Mouse (Mus musculus) MEL (cell line): ENCODE results near the gene Slc12a6. TPM values are rescaled to one million over a fixed set of nuclear protein-coding genes. Genes with fewer than 3 reads are reported as not detected.

Experiments used
- DNase-seq: peaks from one replicate; pipeline ENCODE4 v3.0.0; 2011; ENCODE audit warnings: low read depth, low spot score
- H3K27ac ChIP-seq: 2 replicates; pipeline ENCODE4 v1.5.1; 2012; ENCODE audit warnings: low read depth, mild to moderate bottlenecking, control low read depth, low read length, moderate library complexity; ENCODE audit not compliant: control insufficient read depth
- H3K27me3 ChIP-seq, 2 experiments: fragments of 150-350 bp in 1 of 2; sonication (generic) in 1 of 2; 2 replicates each; pipeline ENCODE4 v1.6.1; 2012; ENCODE audit warnings: low read length in 2 of 2, mild to moderate bottlenecking in 2 of 2, improper control_type of control experiment in 1 of 2, moderate library complexity in 1 of 2; ENCODE audit not compliant: insufficient read depth in 2 of 2, control insufficient read depth in 1 of 2
- H3K36me3 ChIP-seq, 2 experiments: 2 replicates each; pipeline ENCODE4 v1.6.1; 2012 to 2014; ENCODE audit warnings: low read length in 2 of 2, improper control_type of control experiment in 1 of 2, inconsistent platforms in 1 of 2, mild to moderate bottlenecking in 1 of 2; ENCODE audit not compliant: insufficient read depth in 2 of 2, control insufficient read depth in 1 of 2
- H3K4me1 ChIP-seq, 2 experiments: fragments of 150-350 bp in 1 of 2; sonication (generic) in 1 of 2; 2 replicates each; pipeline ENCODE4 v1.6.1; 2012; ENCODE audit warnings: low read length in 2 of 2, improper control_type of control experiment in 1 of 2, mild to moderate bottlenecking in 1 of 2; ENCODE audit not compliant: insufficient read depth in 2 of 2, control insufficient read depth in 1 of 2
- H3K4me3 ChIP-seq, 2 experiments: fragments of 150-350 bp in 1 of 2; sonication (generic) in 1 of 2; 2 replicates each; pipeline ENCODE4 v1.5.1; 2012; ENCODE audit warnings: low read depth in 2 of 2, low read length in 2 of 2, mild to moderate bottlenecking in 2 of 2, moderate library complexity in 2 of 2, control low read depth in 1 of 2, improper control_type of control experiment in 1 of 2; ENCODE audit not compliant: control insufficient read depth in 1 of 2, insufficient read depth in 1 of 2
- H3K79me2 ChIP-seq: 2 replicates; pipeline ENCODE4 v1.6.1; 2012; ENCODE audit warnings: mild to moderate bottlenecking, low read length, moderate library complexity; ENCODE audit not compliant: control insufficient read depth, poor library complexity, insufficient read depth
- H3K9ac ChIP-seq: 2 replicates; pipeline ENCODE4 v1.6.1; 2012; ENCODE audit warnings: low read depth, mild to moderate bottlenecking, control low read depth, low read length, moderate library complexity; ENCODE audit not compliant: control insufficient read depth, poor library complexity, severe bottlenecking
- H3K9me3 ChIP-seq: fragments of 150-350 bp; sonication (generic); replicated peaks from 2 replicates; pipeline ENCODE4 v1.6.1; 2012; ENCODE audit warnings: mild to moderate bottlenecking, low read length, improper control_type of control experiment, moderate library complexity; ENCODE audit not compliant: insufficient read depth
- BHLHE40 ChIP-seq: IDR thresholded peaks from 2 replicates; pipeline ENCODE4 v1.6.1; 2012; ENCODE audit warnings: low read depth, mild to moderate bottlenecking, inconsistent platforms, low read length, improper control_type of control experiment, borderline replicate concordance
- EP300 ChIP-seq, 2 experiments: IDR thresholded peaks; 2 replicates each; pipeline ENCODE4 v1.6.1; 2011; ENCODE audit warnings: improper control_type of control experiment in 2 of 2, low read length in 2 of 2, low read depth in 1 of 2, mild to moderate bottlenecking in 1 of 2
- GATA1 ChIP-seq: IDR thresholded peaks from 2 replicates; pipeline ENCODE4 v1.6.1; 2011; ENCODE audit warnings: low read depth, low read length, improper control_type of control experiment
- HCFC1 ChIP-seq: IDR thresholded peaks from 2 replicates; pipeline ENCODE4 v1.6.1; 2012; ENCODE audit warnings: low read depth, mild to moderate bottlenecking, inconsistent platforms, low read length, improper control_type of control experiment, moderate library complexity
- MAFK ChIP-seq: IDR thresholded peaks from 2 replicates; pipeline ENCODE4 v1.6.1; 2011; ENCODE audit warnings: low read depth, mild to moderate bottlenecking, low read length, improper control_type of control experiment, borderline replicate concordance
- MAX ChIP-seq: IDR thresholded peaks from 2 replicates; pipeline ENCODE4 v1.6.1; 2011; ENCODE audit warnings: low read length, improper control_type of control experiment
- MYC ChIP-seq: IDR thresholded peaks from 2 replicates; pipeline ENCODE4 v1.6.1; 2011; ENCODE audit warnings: low read depth, mild to moderate bottlenecking, low read length, improper control_type of control experiment, moderate library complexity
- NELFE ChIP-seq: IDR thresholded peaks from 2 replicates; pipeline ENCODE4 v1.6.1; 2011; ENCODE audit warnings: low read depth, low read length, improper control_type of control experiment
- POLR2AphosphoS2 ChIP-seq: IDR thresholded peaks from 2 replicates; pipeline ENCODE4 v1.6.1; 2011; ENCODE audit warnings: low read length, improper control_type of control experiment
- RAD21 ChIP-seq: IDR thresholded peaks from 2 replicates; pipeline ENCODE4 v1.6.1; 2011; ENCODE audit warnings: mild to moderate bottlenecking, low read depth, low read length, improper control_type of control experiment
- RCOR1 ChIP-seq: IDR thresholded peaks from 2 replicates; pipeline ENCODE4 v1.6.1; 2012; ENCODE audit warnings: low read depth, mild to moderate bottlenecking, inconsistent platforms, low read length, improper control_type of control experiment
- SIN3A ChIP-seq: IDR thresholded peaks from 2 replicates; pipeline ENCODE4 v1.6.1; 2012; ENCODE audit warnings: low read length, improper control_type of control experiment, inconsistent platforms
- SMC3 ChIP-seq: IDR thresholded peaks from 2 replicates; pipeline ENCODE4 v1.6.1; 2011; ENCODE audit warnings: low read depth, low read length, improper control_type of control experiment
- TCF12 ChIP-seq: IDR thresholded peaks from 2 replicates; pipeline ENCODE4 v1.6.1; 2014; ENCODE audit warnings: low read depth, mild to moderate bottlenecking, inconsistent platforms, low read length, improper control_type of control experiment, moderate library complexity
- UBTF ChIP-seq: IDR thresholded peaks from 2 replicates; pipeline ENCODE4 v1.6.1; 2012; ENCODE audit warnings: low read depth, mild to moderate bottlenecking, inconsistent platforms, low read length, improper control_type of control experiment, moderate library complexity, borderline replicate concordance; ENCODE audit not compliant: insufficient read depth
- USF1 ChIP-seq: IDR thresholded peaks from 2 replicates; pipeline ENCODE4 v1.6.1; 2014; ENCODE audit warnings: low read depth, mild to moderate bottlenecking, inconsistent platforms, low read length, improper control_type of control experiment, moderate library complexity
- USF2 ChIP-seq, 2 experiments: IDR thresholded peaks; 2 replicates each; pipeline ENCODE4 v1.6.1; 2011 to 2012; ENCODE audit warnings: improper control_type of control experiment in 2 of 2, low read length in 2 of 2, borderline replicate concordance in 1 of 2, inconsistent platforms in 1 of 2, low read depth in 1 of 2, mild to moderate bottlenecking in 1 of 2; ENCODE audit not compliant: insufficient read depth in 1 of 2
- ZC3H11A ChIP-seq: IDR thresholded peaks from 2 replicates; pipeline ENCODE4 v1.6.1; 2012; ENCODE audit warnings: low read depth, mild to moderate bottlenecking, inconsistent platforms, low read length, improper control_type of control experiment
- ZMIZ1 ChIP-seq: IDR thresholded peaks from 2 replicates; pipeline ENCODE4 v1.6.1; 2012; ENCODE audit warnings: low read depth, mild to moderate bottlenecking, inconsistent platforms, low read length, improper control_type of control experiment, moderate library complexity
- ZNF384 ChIP-seq: IDR thresholded peaks from 2 replicates; pipeline ENCODE4 v1.6.1; 2012; ENCODE audit warnings: low read depth, mild to moderate bottlenecking, inconsistent platforms, low read length, improper control_type of control experiment
- polyA plus RNA-seq, 2 experiments: library from polyadenylated mRNA; stranded (reverse) in 1 of 2; unstranded in 1 of 2; fragments of >175 nt in 1 of 2; fragments of >200 nt in 1 of 2; gene quantifications; 2 replicates each; pipeline versions ENCODE4 v1.2.1 to v1.2.4; 2012; ENCODE audit warnings: low replicate concordance in 2 of 2, low read depth in 1 of 2; ENCODE audit not compliant: insufficient read length in 2 of 2, insufficient read depth in 1 of 2, missing spikeins in 1 of 2
- total RNA-seq: library from RNA; depleted of rRNA; stranded (reverse); fragments of 300-350 nt; gene quantifications from 2 replicates; pipeline ENCODE4 v1.2.3, GENCODE M21; 2012

Gene Slc12a6
- total and polyA plus RNA-seq, 3 experiments: 20.4 to 21.2 TPM; not detected in 1

DNA sequence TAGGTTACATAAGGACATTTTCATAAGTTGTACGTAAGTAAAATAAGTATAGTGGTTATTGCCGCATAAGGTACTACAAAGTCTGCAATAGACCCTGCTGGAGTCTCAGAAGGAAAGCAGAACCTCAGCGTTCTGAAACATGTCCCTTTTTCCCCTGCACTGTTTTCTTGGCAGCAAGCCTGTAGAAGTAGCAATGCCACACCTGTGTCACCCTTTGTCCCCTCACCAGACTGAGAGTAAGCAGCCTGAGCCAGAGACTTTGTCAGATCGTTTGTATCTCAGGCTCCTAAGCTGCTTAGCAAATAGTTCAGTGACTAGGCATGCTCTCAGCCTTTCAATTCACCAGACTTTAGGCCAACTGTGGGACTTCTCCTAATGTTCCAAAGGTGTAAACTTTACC, 21.4 kb downstream of the Slc12a6 start (continued):
- no peak for TF ChIP-seq EP300 (IDR thresholded peaks at IDR 0.05; ENCODE audit: low read depth in 1 of 2, low read length in 2 of 2)
- TF ChIP-seq, all 39 proteins: peak for 0

DNA sequence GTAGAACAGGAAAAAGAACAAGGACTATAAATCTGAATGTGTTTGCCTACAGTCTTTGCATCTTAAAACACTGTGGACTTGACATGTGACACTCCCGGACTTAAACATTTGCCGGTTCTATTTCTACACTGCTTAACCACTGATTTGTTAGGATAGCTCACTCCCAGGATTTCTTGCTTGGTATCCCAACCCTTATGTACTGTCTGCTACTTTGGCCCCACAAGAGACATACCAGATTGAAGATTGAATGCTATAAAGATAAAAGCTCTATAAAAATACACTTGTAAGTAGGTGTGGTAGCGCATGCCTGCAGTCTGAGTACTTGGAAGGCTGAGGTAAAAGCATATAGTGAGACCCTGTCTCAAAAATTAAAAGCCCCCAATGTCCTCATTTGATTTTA, 23.9 kb downstream of the Slc12a6 start:
- no peak for DNase-seq
- no peaks in the 10 kb centered on the region for H3K9me3 ChIP-seq
- no peaks in the 10 kb centered on the region for H3K27me3 ChIP-seq
- peaks cover 2 to 18% of the 10 kb centered on the region in 2 experiments; a peak in 3 of 4 replicates for H3K36me3 ChIP-seq
- H3K9ac ChIP-seq: no peak overlapping the region
- peaks cover 10% of the 10 kb centered on the region for H3K79me2 ChIP-seq
- TF ChIP-seq MAX: no peak
- TF ChIP-seq MAFK: no peak
- no peak for TF ChIP-seq BHLHE40
- no peak for TF ChIP-seq GATA1
- no peak for TF ChIP-seq POLR2AphosphoS2
- no peak for TF ChIP-seq SIN3A
- no peak for TF ChIP-seq EP300 (IDR thresholded peaks at IDR 0.05; ENCODE audit: low read depth in 1 of 2, low read length in 2 of 2)
- no peak for TF ChIP-seq UBTF
- no peak for TF ChIP-seq RAD21
- TF ChIP-seq ZNF384: no peak
- TF ChIP-seq RCOR1: no peak
- TF ChIP-seq ZMIZ1: no peak
- no peak for TF ChIP-seq ZC3H11A
- no peak for TF ChIP-seq HCFC1
- TF ChIP-seq NELFE: no peak
- no peak for TF ChIP-seq MYC
- TF ChIP-seq USF2 (IDR thresholded peaks at IDR 0.05; ENCODE audit: borderline replicate concordance in 1 of 2, insufficient read depth in 1 of 2, low read depth in 1 of 2, low read length in 2 of 2): no peak
- TF ChIP-seq USF1: no peak
- TF ChIP-seq TCF12: no peak
- no peak for TF ChIP-seq SMC3
- peaks cover 6 to 18% of the 10 kb centered on the region in 2 experiments; a peak in 2 of 4 replicates for H3K4me1 ChIP-seq
- H3K27ac ChIP-seq: no peak overlapping the region
- H3K4me3 ChIP-seq: no peak overlapping the region
